Mouse (Mus musculus) erythroblast, embryonic 14.5 days (primary cell): ENCODE results near the gene Mcpt2.

Experiments
- GATA1 ChIP-seq: IDR thresholded peaks from 2 replicates; pipeline ENCODE4 v1.6.1; 2012; ENCODE audit warnings: low read length, inconsistent platforms, mixed read lengths
- TAL1 ChIP-seq: IDR thresholded peaks from 3 replicates; pipeline ENCODE4 v1.6.1; 2012; ENCODE audit warnings: low read length, inconsistent platforms, mixed read lengths

GRCm38 (mm10) chr14:56093353-56093752, 51.5 kb downstream of the Mcpt2 start:
- TF ChIP-seq TAL1 = no peak
- TF ChIP-seq GATA1 = no peak
